Mouse (Mus musculus): ENCODE results near the gene Npas3.

DNA sequence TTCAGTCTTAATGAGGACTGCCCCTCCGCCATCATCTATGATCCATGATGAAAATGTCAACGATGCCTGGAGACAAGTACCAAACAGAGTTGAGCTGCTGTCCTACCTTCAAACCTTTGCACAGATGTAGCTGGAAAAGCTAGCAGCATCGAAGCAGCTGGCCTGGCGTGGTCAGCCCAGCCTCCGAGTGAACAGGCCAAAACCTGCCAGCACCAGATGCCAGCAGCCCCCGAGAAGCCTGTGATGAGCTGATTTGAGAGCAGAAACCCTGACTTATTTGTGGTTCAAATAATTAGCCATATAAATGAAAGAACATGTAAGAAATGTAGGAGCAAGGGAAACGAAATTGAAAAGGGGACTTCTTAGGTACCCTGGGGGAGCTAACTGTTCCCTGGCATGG is 473.7 kb downstream of the Npas3 start:
- TF ChIP-seq POLR2A (IDR thresholded peaks at IDR 0.05; ENCODE audit: control insufficient read depth, extremely low read depth, insufficient read depth, low read length, poor library complexity), result no peak
- TF ChIP-seq CTCF (IDR thresholded peaks at IDR 0.05; ENCODE audit: borderline replicate concordance, control insufficient read depth, extremely low read depth, insufficient read depth, low read length, poor library complexity), result no peak
